Mouse (Mus musculus): ENCODE data around the gene Brk1.

DNA sequence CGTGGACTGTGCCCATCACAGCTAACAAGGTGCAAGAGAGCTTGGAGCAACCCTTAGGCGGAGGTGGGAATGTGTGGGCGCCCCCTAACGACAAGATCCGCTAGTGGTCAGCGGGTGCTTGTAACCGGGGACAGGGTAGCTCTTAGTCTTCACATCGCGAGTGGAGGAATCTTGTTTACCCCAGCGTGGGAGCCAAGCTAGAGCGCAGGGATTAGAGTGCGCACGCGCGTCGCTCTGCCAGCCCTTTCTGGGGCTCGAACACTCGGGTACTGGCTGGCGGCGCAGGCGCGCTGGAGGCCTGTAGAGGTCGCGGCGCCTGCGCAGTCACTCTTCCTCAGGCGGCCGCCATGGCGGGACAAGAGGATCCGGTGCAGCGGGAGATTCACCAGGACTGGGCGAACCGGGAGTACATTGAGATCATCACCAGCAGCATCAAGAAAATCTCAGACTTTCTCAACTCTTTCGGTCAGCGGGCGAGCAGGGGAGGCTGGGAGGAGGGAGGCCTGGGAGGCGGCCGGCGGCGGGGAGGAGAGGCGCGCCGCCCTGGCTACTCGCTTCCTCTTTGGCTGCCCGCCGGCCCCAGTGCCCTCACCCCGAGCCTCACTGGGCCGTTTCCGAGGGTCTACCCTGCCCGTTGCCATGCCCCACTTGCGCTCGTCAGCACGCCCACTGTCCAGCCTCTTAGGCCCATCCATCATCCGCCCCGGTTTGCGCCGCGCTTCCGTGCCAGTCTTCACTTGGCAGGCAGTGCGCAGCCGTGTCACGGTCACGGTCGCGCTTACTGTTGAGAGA lies at the start of gene Brk1:
- TF ChIP-seq CHD2 (IDR thresholded peaks at IDR 0.05; ENCODE audit: low read depth, low read length) (no peak), HCFC1 (IDR thresholded peaks at IDR 0.05; ENCODE audit: borderline replicate concordance, insufficient read depth, low read length) (0 out of 2 replicates have a peak, but pooled peaks have one; percentile 29), MAFK (IDR thresholded peaks at IDR 0.05; ENCODE audit: insufficient read depth, low read depth, low read length) (no peak)

All from ES-E14 (cell line).